Mouse (Mus musculus) embryo, embryonic 10.5 days (tissue): ENCODE data around the gene Ccdc163.

Experiments
- DNase-seq: peaks from one replicate; pipeline ENCODE4 v3.0.0-alpha.2; 2015; ENCODE audit warnings: low spot score

The Ccdc163 gene

GRCm38 (mm10) chr4:116777079-116777478 is 68.8 kb downstream of the Ccdc163 start:
- DNase-seq, result no peak

- DNase-seq, result no peak
Observed at GRCm38 (mm10) chr4:116780541-116780940, 72.2 kb downstream of the Ccdc163 start.

DNA sequence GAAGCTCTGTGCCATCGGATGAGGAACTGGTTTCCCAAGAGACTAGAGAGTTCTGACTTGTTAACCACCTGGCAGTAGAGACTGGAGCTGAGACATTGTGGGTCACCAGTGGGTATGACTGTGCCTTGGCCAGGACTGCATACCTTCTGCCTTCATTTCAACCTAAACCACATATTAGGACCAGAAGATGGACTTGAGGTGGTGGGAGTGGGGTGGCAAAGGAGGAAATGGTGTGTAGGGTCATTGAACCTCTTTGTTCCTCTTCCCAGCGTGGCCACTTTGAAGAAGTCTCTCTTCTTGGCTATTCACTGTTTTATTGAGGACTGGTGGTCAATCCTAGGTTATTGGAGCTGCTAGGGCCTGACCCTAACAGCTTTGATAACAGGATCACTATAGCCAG is 73.1 kb downstream of the Ccdc163 start:
- DNase-seq, result no peak

DNA sequence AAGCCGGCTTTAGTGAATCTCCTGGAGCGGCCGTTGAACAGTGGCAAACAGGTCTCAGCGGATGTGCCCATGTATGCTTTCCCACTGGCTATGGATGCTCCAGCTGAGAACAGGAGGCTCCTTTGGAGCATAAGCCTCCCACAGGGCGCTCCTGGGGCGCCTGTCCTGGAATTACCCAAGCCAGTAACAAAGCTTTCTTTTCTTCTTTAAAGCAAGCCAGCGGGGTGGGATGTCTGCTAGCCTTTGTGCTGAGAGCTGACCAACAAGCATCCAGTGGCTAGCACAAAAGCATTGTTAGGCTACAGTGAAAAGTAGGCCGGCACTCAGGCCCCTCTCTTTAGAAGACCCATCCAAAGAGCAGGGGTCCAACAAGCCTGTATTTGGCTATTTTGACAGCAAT is 73.9 kb downstream of the Ccdc163 start:
- peak; percentile 64 for DNase-seq

DNA sequence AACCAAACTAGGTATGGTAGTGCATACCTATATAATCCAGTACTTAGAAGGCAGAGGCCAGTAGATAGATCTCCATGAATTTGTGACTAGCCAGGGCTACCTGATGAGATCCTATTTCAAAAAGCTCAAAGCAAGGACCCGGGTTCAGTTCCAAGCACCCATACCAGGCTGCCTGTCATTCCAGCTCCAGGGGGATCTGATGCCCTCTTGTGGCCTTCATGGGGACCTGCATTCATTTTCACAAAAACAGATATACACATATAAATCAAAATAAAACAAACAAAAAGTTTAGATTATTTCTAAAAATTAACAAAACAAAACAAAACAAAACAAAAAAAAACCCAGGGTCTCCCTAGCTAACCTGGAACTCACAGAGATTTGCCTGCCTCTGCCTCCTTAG is 78.3 kb downstream of the Ccdc163 start:
- no peak for DNase-seq

GRCm38 (mm10) chr4:116787985-116788760 is 79.9 kb downstream of the Ccdc163 start:
- DNase-seq, result peak; percentile 18

GRCm38 (mm10) chr4:116788956-116789355 is 80.6 kb downstream of the Ccdc163 start:
- DNase-seq, result peak; percentile 95

DNA sequence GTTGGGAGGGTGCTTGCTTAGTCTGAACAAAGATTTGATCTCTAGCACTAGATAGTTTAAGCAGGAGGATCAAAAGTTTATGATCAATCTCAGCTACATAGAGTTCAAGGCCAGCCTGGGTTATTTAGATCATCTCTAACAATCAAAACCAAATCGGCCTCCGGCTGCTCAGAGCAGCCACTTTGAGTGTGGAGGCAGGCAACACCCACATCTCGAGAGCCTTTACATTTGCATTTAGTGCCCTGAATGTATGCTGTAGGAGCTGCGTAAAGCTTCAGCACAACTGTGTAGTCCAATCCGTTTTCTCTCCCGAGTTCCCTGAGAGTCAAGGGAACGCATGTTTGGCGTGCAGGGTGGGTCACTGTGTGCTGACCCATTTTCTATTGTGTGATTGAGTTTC is 84.1 kb downstream of the Ccdc163 start:
- no peak for DNase-seq

- DNase-seq, result no peak
Observed at GRCm38 (mm10) chr4:116794273-116794672, 86.0 kb downstream of the Ccdc163 start.

GRCm38 (mm10) chr4:116796442-116797110 is 88.3 kb downstream of the Ccdc163 start:
- DNase-seq, result no peak

DNA sequence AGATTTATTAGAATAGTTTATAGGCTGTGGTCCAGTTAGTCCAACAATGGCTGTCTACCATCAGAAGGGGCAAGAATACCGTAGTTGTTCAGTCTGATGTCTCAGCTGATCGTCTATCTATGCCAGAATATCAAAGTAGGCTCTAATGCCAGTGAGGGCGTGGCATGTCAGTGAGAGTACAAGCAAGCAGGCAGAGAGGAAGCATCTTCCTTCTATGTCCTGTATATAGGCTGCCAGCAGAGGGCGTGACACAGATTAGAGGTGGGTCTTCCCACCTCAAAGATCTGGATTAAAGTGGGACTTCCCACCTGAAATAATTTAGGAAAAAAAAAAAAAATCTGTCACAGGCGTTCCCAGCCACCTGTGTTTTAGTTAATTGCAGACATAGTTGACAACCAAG is 91.6 kb downstream of the Ccdc163 start:
- DNase-seq, result peak; percentile 52
